Mouse (Mus musculus) forebrain, postnatal 0 days (tissue): ENCODE measurements at regions not wholly inside any gene's neighbourhood (a gene's known extent, or its start where the extent isn't known, plus 50 kb on each side); places are given as distances from the start of the nearest gene placed in this dataset.

Experiments used
- ATAC-seq: fragments of 200-750 bp; cut with Nextera tagmentation; 2 replicates; pipeline ENCODE4 v1.8.0; 2017; ENCODE audit warnings: mild to moderate bottlenecking, moderate library complexity
- DNase-seq: peaks from one replicate; pipeline ENCODE4 v3.0.0-alpha.2; 2015
- H3K27ac ChIP-seq: fragments of 300-500 bp; sonication (generic); 2 replicates; pipeline ENCODE4 v1.5.1; 2014; ENCODE audit warnings: low read depth, mild to moderate bottlenecking, antibody characterized with exemption, low read length, moderate library complexity, mixed read lengths
- H3K27me3 ChIP-seq: fragments of 300-500 bp; sonication (generic); 2 replicates; pipeline ENCODE4 v1.6.1; 2014; ENCODE audit warnings: mild to moderate bottlenecking, low read length, mixed read lengths; ENCODE audit not compliant: insufficient read depth
- H3K36me3 ChIP-seq: fragments of 300-500 bp; sonication (generic); 2 replicates; pipeline ENCODE4 v1.6.1; 2014; ENCODE audit warnings: mild to moderate bottlenecking, moderate library complexity; ENCODE audit not compliant: insufficient read depth
- H3K4me1 ChIP-seq: fragments of 300-500 bp; sonication (generic); 2 replicates; pipeline ENCODE4 v1.6.1; 2014; ENCODE audit warnings: antibody characterized with exemption; ENCODE audit not compliant: insufficient read depth
- H3K4me2 ChIP-seq: fragments of 300-500 bp; sonication (generic); 2 replicates; pipeline ENCODE4 v1.6.1; 2014; ENCODE audit warnings: low read depth, mild to moderate bottlenecking, moderate library complexity
- H3K4me3 ChIP-seq: fragments of 300-500 bp; sonication (generic); 2 replicates; pipeline ENCODE4 v1.5.1; 2014; ENCODE audit warnings: low read depth, low read length, mixed read lengths
- H3K9ac ChIP-seq: fragments of 300-500 bp; sonication (generic); 2 replicates; pipeline ENCODE4 v1.6.1; 2014; ENCODE audit warnings: mild to moderate bottlenecking
- H3K9me3 ChIP-seq: fragments of 300-500 bp; sonication (generic); 2 replicates; pipeline ENCODE4 v1.6.1; 2016; ENCODE audit warnings: low read length
- CTCF ChIP-seq: sonication (generic); IDR thresholded peaks from 2 replicates; pipeline ENCODE4 v1.5.1; 2016; ENCODE audit warnings: antibody characterized with exemption, control low read depth, low read depth
- WGBS: fragments of 180-500 bp; shearing (Covaris S2); extraction: QIAGEN DNeasy Blood & Tissue Kit; methylation state at CpG from one replicate; pipeline ENCODE4 v1.1.7; 2014; 5-methylcytosine and 5-hydroxymethylcytosine counted together

DNA sequence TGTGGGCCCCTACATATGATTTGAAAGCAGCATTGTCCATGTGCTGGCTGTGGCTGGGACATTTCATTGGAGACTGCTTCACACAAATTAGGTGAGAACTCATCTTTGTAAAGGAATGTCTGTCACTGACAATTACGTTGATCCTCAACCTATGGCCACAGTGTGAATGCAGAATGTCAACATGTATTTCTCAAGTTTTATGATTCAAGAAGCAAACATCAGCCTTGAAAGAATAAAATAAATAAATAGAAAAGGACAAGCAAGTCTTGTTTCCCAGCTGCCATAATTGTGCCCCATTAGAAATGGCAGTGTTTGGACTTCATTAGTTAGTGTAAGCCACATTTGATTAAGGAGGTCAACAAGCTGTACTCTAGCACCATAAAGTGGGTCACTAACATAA lies 950.7 kb upstream of the Tenm3 start:
- H3K27me3 ChIP-seq = no peaks in the 10 kb centered on the region
- H3K4me1 ChIP-seq = no peaks in the 10 kb centered on the region
- DNase-seq (no peak), ATAC-seq (no peak)
- no peak for TF ChIP-seq CTCF
- no peak overlapping the region for H3K27ac ChIP-seq
- H3K9ac ChIP-seq = no peak overlapping the region
- 85% methylated on average over 1 of the region's 1 CpGs for WGBS
- no peak overlapping the region for H3K4me3 ChIP-seq
- H3K36me3 ChIP-seq = no peaks in the 10 kb centered on the region
- no peak overlapping the region for H3K4me2 ChIP-seq
- H3K9me3 ChIP-seq = no peaks in the 10 kb centered on the region

DNA sequence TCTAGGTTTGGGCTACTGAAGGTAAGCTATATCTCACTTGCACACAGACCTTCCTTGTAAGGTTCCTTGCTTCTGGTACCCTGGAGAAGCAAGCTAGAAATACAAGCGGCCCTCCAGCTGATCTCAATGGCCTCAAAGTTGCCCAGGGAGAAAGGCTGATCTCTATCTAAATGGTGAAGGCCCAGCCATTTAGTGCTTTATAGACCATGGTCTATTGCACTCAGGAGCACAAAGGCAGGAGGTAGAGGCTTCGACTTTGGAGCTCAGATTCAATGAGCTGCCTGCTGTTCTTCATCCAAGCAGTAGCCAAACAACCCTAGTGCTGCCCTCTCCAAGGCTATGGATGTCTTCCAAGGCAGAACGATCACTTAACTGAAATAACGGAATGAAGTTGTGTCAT lies 926.1 kb upstream of the Tenm3 start:
- Histone ChIP-seq H3K9ac (no peak overlapping the region), H3K4me1 (no peaks in the 10 kb centered on the region), H3K36me3 (no peaks in the 10 kb centered on the region), H3K27me3 (no peaks in the 10 kb centered on the region), H3K27ac (no peak overlapping the region), H3K4me3 (no peak overlapping the region), H3K9me3 (no peaks in the 10 kb centered on the region), H3K4me2 (no peak overlapping the region)
- ATAC-seq = no peak
- DNase-seq = no peak
- WGBS = 21% methylated on average over 4 of the region's 4 CpGs
- TF ChIP-seq CTCF = no peak

DNA sequence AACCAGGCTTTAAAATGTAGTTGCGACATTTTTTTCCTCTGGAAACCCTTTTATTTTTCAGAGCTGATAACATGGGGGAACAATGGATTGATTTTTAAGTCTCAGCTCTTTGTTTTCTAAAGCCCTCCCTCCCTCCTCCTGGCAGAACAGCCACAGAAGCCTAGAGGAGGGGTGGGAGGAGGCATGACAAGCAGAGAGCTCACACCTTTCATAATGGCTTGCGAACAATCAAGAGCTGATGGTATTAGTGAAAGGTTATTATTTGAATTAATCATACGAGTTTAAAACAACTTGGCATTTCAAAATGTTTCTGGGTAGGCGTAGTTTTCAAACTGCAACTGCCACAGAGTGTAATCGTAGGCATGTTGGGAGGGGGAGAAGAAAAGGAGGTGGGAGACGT lies 894.3 kb upstream of the Tenm3 start:
- Histone ChIP-seq H3K27me3 (no peaks in the 10 kb centered on the region), H3K4me1 (no peaks in the 10 kb centered on the region), H3K4me3 (no peak overlapping the region), H3K9ac (no peak overlapping the region), H3K36me3 (no peaks in the 10 kb centered on the region), H3K27ac (no peak overlapping the region), H3K4me2 (no peak overlapping the region), H3K9me3 (no peaks in the 10 kb centered on the region)
- ATAC-seq = peak; percentile 87; the same call in 1 of the 2 replicates
- TF ChIP-seq CTCF = no peak
- peak; percentile 32 for DNase-seq
- 50% methylated on average over 6 of the region's 6 CpGs for WGBS

DNA sequence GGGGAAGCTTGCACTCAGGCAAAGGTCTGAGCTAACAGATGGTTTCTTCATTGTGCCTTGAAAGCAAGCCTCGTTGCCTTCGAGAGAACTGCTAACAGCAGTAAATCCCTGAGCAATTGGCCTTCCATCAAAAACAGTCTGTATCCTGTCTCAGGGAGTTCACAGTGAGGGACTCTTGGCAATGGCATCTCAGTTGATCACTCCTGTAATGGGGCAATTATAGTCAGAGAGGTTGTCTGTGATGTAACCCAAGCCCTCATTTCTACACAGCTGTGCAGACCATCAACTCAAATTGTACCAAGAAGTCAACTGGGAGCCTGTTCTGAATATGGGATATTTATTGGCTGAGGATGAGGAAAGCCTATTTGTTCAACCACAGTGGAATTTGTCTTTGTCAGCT lies 885.4 kb upstream of the Tenm3 start:
- Histone ChIP-seq H3K9me3 (no peaks in the 10 kb centered on the region), H3K9ac (no peak overlapping the region), H3K36me3 (no peaks in the 10 kb centered on the region), H3K4me2 (no peak overlapping the region), H3K27me3 (no peaks in the 10 kb centered on the region), H3K4me3 (no peak overlapping the region), H3K27ac (no peak overlapping the region), H3K4me1 (no peaks in the 10 kb centered on the region)
- 40% methylated on average over 2 of the region's 2 CpGs for whole genome bisulfite sequencing
- no peak for TF ChIP-seq CTCF
- ATAC-seq (no peak), DNase-seq (no peak)

DNA sequence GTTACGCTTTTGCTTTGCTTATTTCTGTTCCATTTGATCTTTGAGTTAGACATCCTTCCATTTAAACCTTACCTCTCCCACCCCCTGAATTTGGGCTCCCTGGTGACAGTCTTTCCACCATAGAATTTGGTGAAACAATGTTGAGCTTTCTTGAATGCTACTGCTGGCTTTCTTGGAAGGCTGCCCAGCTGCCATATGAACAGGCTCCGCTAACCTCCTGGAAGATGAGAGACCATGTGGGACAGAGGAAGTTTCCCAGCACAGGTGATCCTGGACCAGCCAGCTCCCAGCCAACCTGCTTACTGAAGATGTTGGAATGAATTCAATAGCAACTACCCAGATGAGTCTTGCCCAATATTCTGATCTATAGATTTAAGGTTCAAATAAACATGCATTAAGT lies 868.6 kb upstream of the Tenm3 start:
- no peak overlapping the region for H3K4me3 ChIP-seq
- H3K4me1 ChIP-seq = no peaks in the 10 kb centered on the region
- H3K36me3 ChIP-seq = no peaks in the 10 kb centered on the region
- H3K4me2 ChIP-seq = no peak overlapping the region
- H3K9me3 ChIP-seq = no peaks in the 10 kb centered on the region
- H3K27ac ChIP-seq = no peak overlapping the region
- TF ChIP-seq CTCF = no peak
- WGBS = 59% methylated on average over 2 of the region's 2 CpGs
- H3K9ac ChIP-seq = no peak overlapping the region
- ATAC-seq (no peak), DNase-seq (no peak)
- no peaks in the 10 kb centered on the region for H3K27me3 ChIP-seq

DNA sequence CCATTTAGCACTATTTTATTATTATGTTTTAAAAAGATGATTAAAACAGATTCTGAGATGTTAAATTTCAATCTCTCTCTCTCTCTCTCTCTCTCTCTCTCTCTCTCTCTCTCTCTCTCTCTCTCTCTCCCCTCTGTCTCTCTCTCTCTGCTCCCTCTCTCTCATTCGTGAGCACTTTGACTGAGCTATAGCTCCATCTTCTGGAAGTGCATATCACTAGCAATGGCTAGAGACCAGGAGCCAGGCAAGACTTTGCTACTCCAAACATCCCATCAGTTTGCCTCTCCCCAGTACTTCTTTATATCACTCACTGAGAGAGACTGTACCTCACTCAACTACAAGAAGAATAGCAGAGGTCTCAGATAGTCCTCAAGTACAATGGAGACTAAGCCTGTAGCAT lies 865.0 kb upstream of the Tenm3 start:
- no peak overlapping the region for H3K4me3 ChIP-seq
- 4% methylated on average over 1 of the region's 1 CpGs for WGBS
- no peak overlapping the region for H3K27ac ChIP-seq
- H3K4me1 ChIP-seq = no peaks in the 10 kb centered on the region
- no peaks in the 10 kb centered on the region for H3K9me3 ChIP-seq
- no peaks in the 10 kb centered on the region for H3K27me3 ChIP-seq
- H3K36me3 ChIP-seq = no peaks in the 10 kb centered on the region
- no peak overlapping the region for H3K4me2 ChIP-seq
- TF ChIP-seq CTCF = peak; percentile 48
- no peak overlapping the region for H3K9ac ChIP-seq
- ATAC-seq (no peak), DNase-seq (no peak)

DNA sequence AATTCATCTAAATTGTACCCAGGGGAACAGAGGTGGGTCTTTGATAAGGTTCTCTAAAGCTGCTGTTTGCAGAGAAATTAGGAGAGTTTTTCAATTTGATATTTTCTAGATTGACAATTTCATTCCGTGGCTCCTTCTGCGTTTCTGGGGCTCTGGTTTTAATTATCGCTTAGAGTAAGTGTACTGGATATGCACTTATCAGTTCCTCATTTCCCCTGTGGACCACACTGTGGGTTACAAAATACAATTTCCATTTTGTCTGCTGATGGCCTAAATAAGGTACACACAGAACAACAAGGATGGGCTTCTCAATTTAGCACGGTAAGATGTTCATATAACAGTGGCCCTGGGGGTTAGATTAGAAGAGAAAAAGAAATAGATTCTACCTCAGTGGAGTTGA lies 855.3 kb upstream of the Tenm3 start:
- H3K27me3 ChIP-seq = no peaks in the 10 kb centered on the region
- no peak overlapping the region for H3K4me3 ChIP-seq
- no peaks in the 10 kb centered on the region for H3K36me3 ChIP-seq
- no peak overlapping the region for H3K4me2 ChIP-seq
- no peak overlapping the region for H3K27ac ChIP-seq
- DNase-seq (no peak), ATAC-seq (no peak)
- no peaks in the 10 kb centered on the region for H3K4me1 ChIP-seq
- H3K9ac ChIP-seq = no peak overlapping the region
- 93% methylated on average over 4 of the region's 4 CpGs for WGBS
- H3K9me3 ChIP-seq = no peaks in the 10 kb centered on the region
- TF ChIP-seq CTCF = no peak

DNA sequence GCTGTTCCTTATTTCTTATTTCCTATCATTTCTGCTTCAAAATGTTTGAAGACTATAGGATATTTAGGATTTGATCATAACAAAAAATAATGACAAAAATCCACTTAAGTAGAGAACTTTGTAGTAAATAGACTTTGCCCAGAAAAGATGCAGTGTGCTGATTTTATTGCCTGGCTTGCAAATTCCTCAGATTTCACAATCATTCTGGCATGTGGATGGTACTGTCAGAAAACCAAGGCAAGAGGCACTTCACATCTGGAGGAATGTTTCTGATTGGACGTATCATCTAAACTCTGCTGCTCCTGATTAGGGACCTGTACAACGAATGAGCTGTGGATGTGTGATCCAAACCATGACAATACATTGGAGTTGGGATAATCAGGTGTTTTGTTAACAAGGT lies 853.0 kb upstream of the Tenm3 start:
- Histone ChIP-seq H3K4me1 (no peaks in the 10 kb centered on the region), H3K36me3 (no peaks in the 10 kb centered on the region), H3K27me3 (no peaks in the 10 kb centered on the region), H3K9ac (no peak overlapping the region), H3K4me3 (no peak overlapping the region), H3K9me3 (no peaks in the 10 kb centered on the region), H3K27ac (no peak overlapping the region), H3K4me2 (no peak overlapping the region)
- WGBS = 66% methylated on average over 2 of the region's 2 CpGs
- ATAC-seq = no peak
- no peak for DNase-seq
- TF ChIP-seq CTCF = no peak
